Mouse (Mus musculus) CH12.LX (cell line): ENCODE measurements around the gene 4930469K13Rik.

ENCODE experiments used
- SIN3A ChIP-seq: IDR thresholded peaks from 2 replicates; pipeline ENCODE4 v1.6.1; 2012; ENCODE audit warnings: low read length, improper control_type of control experiment, inconsistent platforms
- ZC3H11A ChIP-seq: IDR thresholded peaks from 2 replicates; pipeline ENCODE4 v1.6.1; 2012; ENCODE audit warnings: low read depth, mild to moderate bottlenecking, inconsistent platforms, low read length, improper control_type of control experiment

GRCm38 (mm10) chr11:33951684-33952625, 146.4 kb downstream of the 4930469K13Rik start:
- no peak for TF ChIP-seq ZC3H11A
- no peak for TF ChIP-seq SIN3A
